Mouse (Mus musculus) lung, embryonic 14.5 days (tissue): Measurements from ENCODE around the gene Taf6. TPM values are rescaled to one million over a fixed set of nuclear protein-coding genes. Genes with fewer than 3 reads are reported as not detected.

Experiments
- ATAC-seq: fragments of 200-750 bp; cut with Nextera tagmentation; 2 replicates; pipeline ENCODE4 v1.8.0; 2017; ENCODE audit warnings: mild to moderate bottlenecking, moderate TSS enrichment, moderate library complexity; ENCODE audit not compliant: insufficient read depth
- DNase-seq: peaks from one replicate; pipeline ENCODE4 v3.0.0-alpha.2; 2015
- H3K27ac ChIP-seq: fragments of 300-500 bp; sonication (generic); 2 replicates; pipeline ENCODE4 v1.5.1; 2014; ENCODE audit warnings: low read depth, mild to moderate bottlenecking, moderate library complexity
- H3K27me3 ChIP-seq: fragments of 300-500 bp; sonication (generic); 2 replicates; pipeline ENCODE4 v1.6.1; 2014; ENCODE audit warnings: low read length, control low read depth; ENCODE audit not compliant: insufficient read depth
- H3K36me3 ChIP-seq: fragments of 300-500 bp; sonication (generic); 2 replicates; pipeline ENCODE4 v1.6.1; 2014; ENCODE audit warnings: control low read depth; ENCODE audit not compliant: insufficient read depth
- H3K4me1 ChIP-seq: fragments of 300-500 bp; sonication (generic); 2 replicates; pipeline ENCODE4 v1.6.1; 2014; ENCODE audit warnings: antibody characterized with exemption, control low read depth; ENCODE audit not compliant: insufficient read depth
- H3K4me2 ChIP-seq: fragments of 300-500 bp; sonication (generic); 2 replicates; pipeline ENCODE4 v1.6.1; 2014; ENCODE audit warnings: mild to moderate bottlenecking
- H3K4me3 ChIP-seq: fragments of 300-500 bp; sonication (generic); 2 replicates; pipeline ENCODE4 v1.5.1; 2014; ENCODE audit warnings: low read depth, low read length
- H3K9ac ChIP-seq: fragments of 300-500 bp; sonication (generic); 2 replicates; pipeline ENCODE4 v1.6.1; 2014
- H3K9me3 ChIP-seq: fragments of 300-500 bp; sonication (generic); 2 replicates; pipeline ENCODE4 v1.6.1; 2016; ENCODE audit warnings: low read depth, low read length, control low read depth
- CTCF ChIP-seq: IDR thresholded peaks from 2 replicates; pipeline ENCODE4 v1.5.1; 2016; ENCODE audit warnings: antibody characterized with exemption, low read depth
- WGBS: fragments of 180-500 bp; shearing (Covaris S2); extraction: QIAGEN DNeasy Blood & Tissue Kit; methylation state at CpG from one replicate; pipeline ENCODE4 v1.1.7; 2014; 5-methylcytosine and 5-hydroxymethylcytosine counted together
- microRNA counts: library from miRNA; unstranded; fragments of <30 nt; microRNA quantifications from one replicate; lab custom pipeline; 2016
- microRNA-seq: library from miRNA; unstranded; fragments of <30 nt; microRNA quantifications from one replicate; pipeline ENCODE4, GENCODE M21; 2016; ENCODE audit warnings: borderline number of aligned reads
- polyA plus RNA-seq: library from polyadenylated mRNA; unstranded; fragments of >200 nt; fragmentation: Nextera tagmentation; extraction: Ambion mirVana; gene quantifications from 2 replicates; pipeline ENCODE4 v1.2.1, GENCODE M21; 2014

Gene Taf6
- polyA plus RNA-seq, 1 experiment from 2014 or later: 97.6 TPM

DNA sequence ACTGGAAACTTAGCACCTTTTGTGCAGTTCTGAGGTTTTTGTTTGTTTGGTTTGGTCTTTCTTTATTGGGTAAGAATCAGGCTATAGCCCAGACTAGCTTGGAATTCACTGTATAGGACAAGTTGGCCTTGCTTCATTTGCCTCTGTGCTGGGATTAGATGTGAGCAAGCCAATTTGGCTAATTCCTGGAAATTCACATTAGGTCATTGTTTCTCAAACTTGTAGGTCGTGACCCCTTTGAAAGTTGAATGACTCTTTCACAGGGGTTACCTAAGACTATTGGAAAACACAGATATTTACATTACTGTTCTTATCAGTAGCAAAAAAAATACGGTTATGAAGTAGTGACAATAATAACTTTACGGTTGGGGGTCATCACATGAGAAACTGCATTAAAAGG, 32.9 kb downstream of the Taf6 start:
- Histone ChIP-seq H3K9ac (0 out of 2 replicates have a peak overlapping the region, but pooled peaks have one; percentile 81), H3K27me3 (no peaks in the 10 kb centered on the region), H3K4me2 (peak overlapping the region; percentile 66), H3K9me3 (no peaks in the 10 kb centered on the region), H3K27ac (no peak overlapping the region), H3K4me3 (peak overlapping the region; percentile 73), H3K4me1 (no peaks in the 10 kb centered on the region), H3K36me3 (peaks cover 28% of the 10 kb centered on the region)
- WGBS: 59% methylated on average over 3 of the region's 3 CpGs
- ATAC-seq (no peak), DNase-seq (no peak)
- no peak for TF ChIP-seq CTCF

DNA sequence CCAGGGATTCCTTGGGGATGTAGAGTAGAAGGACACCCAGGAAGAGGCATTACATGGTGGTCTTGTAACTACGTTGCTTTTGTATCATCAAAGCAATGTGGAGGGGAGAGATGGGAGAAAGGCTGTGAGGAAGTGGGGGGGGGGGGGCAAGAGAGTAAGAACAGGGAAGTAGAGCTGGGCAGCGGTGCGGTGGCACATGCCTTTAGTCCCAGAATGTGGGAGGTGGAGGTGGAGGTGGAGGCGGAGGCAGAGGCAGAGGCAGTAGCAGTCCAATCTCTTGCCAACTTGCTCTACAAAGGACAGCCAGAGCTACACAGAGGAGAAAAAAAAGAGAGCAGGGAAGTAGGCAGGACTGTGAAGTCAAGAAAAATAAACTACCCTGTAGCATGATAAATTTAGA, 48.7 kb downstream of the Taf6 start:
- H3K4me1 ChIP-seq: no peaks in the 10 kb centered on the region
- DNase-seq (no peak), ATAC-seq (no peak)
- H3K4me2 ChIP-seq: no peak overlapping the region
- H3K27me3 ChIP-seq: no peaks in the 10 kb centered on the region
- no peaks in the 10 kb centered on the region for H3K9me3 ChIP-seq
- no peak overlapping the region for H3K9ac ChIP-seq
- H3K36me3 ChIP-seq: peaks cover 26% of the 10 kb centered on the region
- no peak overlapping the region for H3K4me3 ChIP-seq
- no peak overlapping the region for H3K27ac ChIP-seq
- no peak for TF ChIP-seq CTCF
- 55% methylated on average over 4 of the region's 4 CpGs for WGBS

DNA sequence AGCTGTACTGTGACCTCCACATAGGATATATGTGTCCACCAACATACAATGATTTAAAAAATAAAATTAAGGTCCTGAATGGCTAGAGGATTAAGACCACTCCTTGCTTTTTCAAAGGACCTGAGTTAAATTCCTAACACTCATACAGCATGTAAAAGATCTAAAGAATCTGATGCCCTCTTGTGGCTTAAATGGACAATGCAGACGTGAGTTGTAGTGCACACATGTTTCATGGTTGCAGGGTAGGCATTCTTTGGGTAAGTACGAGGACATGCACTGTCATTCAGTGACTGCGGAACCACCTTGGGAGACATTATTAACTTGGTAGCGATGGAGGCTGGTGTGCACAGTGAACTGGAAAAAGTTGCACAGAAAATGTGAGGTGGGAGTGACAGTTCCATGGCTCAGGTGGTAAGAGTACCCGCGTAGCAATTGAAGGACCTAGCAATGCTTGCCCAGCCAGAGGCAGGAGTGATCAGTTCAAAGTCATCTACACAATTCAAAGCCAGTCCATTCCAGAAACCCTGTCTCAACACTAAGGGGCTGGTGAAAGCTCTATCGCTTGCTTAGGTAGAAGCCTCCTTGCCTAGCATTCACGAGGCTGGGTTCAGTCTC, 49.2 kb downstream of the Taf6 start:
- peak; percentile 70; the same call in 1 of the 2 replicates for ATAC-seq
- peak; percentile 73 for TF ChIP-seq CTCF
- peak; percentile 87 for DNase-seq

DNA sequence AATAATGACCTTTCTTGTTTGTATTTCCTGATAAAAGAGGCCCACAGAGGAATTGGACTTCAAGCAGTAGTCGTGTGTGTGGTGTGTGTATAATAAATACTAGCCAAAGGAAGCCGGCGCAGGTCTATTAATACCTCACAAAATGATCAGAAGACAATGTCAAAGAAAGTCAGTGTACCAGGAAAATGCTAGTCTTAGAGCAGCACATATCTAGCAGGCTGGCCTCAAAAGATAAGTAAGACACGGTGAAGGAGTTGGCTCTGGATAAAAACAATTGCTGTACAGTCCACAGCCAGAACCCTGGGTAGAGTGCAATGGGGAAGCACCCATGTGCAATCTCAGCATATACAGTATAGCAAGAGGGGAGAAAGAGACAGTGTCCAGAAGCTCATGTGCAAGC, 50.0 kb downstream of the Taf6 start:
- TF ChIP-seq CTCF: no peak
- no peaks in the 10 kb centered on the region for H3K9me3 ChIP-seq
- no peak overlapping the region for H3K27ac ChIP-seq
- peaks cover 32% of the 10 kb centered on the region for H3K36me3 ChIP-seq
- H3K9ac ChIP-seq: no peak overlapping the region
- H3K4me3 ChIP-seq: no peak overlapping the region
- 41% methylated on average over 4 of the region's 4 CpGs for WGBS
- DNase-seq: no peak
- no peak overlapping the region for H3K4me2 ChIP-seq
- no peaks in the 10 kb centered on the region for H3K27me3 ChIP-seq
- H3K4me1 ChIP-seq: no peaks in the 10 kb centered on the region
- no peak for ATAC-seq

More for the DNA sequence above, 49.2 kb downstream of the Taf6 start:
- Histone ChIP-seq H3K9ac (no peak overlapping the region), H3K27me3 (no peaks in the 10 kb centered on the region), H3K9me3 (no peaks in the 10 kb centered on the region), H3K4me3 (no peak overlapping the region), H3K36me3 (peaks cover 26% of the 10 kb centered on the region), H3K27ac (no peak overlapping the region), H3K4me2 (no peak overlapping the region), H3K4me1 (no peaks in the 10 kb centered on the region)
- WGBS: 49% methylated on average over 8 of the region's 8 CpGs

DNA sequence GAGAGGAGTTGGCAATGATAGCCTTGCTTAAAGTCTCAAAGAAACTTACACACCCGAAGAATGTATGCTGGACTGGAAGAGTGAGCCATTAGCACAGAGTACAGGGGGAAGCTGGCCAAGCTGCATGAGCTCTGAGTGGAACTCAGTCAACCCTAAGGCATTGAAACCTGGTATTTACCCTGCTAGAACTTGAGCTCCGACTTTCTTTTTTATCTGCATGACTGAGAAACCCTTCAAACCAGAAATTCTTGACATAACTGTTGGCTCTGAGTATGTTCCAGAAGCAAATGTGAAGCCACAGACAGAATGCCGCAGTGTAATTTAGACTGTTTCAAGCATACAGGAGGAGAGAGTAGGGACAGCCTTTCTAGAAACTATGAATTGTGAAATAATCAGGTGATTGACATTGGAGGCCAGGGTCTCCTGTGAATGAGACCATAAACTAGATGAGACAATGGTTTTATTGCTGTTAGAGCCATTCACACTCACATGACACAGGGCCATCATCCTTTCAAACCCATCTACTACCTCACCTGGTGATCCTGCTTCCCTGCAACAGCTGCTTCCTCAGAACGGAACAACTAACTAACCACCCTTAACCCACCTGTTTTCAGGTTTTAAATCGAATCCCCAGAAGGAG, 54.7 kb downstream of the Taf6 start:
- Histone ChIP-seq H3K27ac (no peak overlapping the region), H3K27me3 (no peaks in the 10 kb centered on the region), H3K4me2 (no peak overlapping the region), H3K36me3 (peaks cover 73% of the 10 kb centered on the region), H3K9me3 (no peaks in the 10 kb centered on the region), H3K9ac (no peak overlapping the region), H3K4me3 (no peak overlapping the region), H3K4me1 (no peaks in the 10 kb centered on the region)
- WGBS: 89% methylated on average over 5 of the region's 5 CpGs
- no peak for ATAC-seq
- DNase-seq: no peak
- TF ChIP-seq CTCF: no peak

MicroRNAs encoded within 50 kb of the gene (microRNA counts, 519-probe panel; counts per million panel counts)
- microRNA mmu-miR-106b (lab: Ali Mortazavi, UCI) (4,204 counts per million, percentile 87 among the panel's probes with 10 or more counts), microRNA mmu-miR-25 (lab: Ali Mortazavi, UCI) (5,126 counts per million, percentile 96 among the panel's probes with 10 or more counts), microRNA mmu-miR-93 (lab: Ali Mortazavi, UCI) (4,060 counts per million, percentile 84 among the panel's probes with 10 or more counts)

Small RNAs within 50 kb of the gene (microRNA-seq; reads per million reads assigned to microRNA genes)
- gene Mir106b (10,590 reads per million, percentile 95 among the genes with 10 or more reads in this experiment), gene Mir25 (1,304 reads per million, percentile 75 among the genes with 10 or more reads in this experiment), gene Mir93 (10,616 reads per million, percentile 95 among the genes with 10 or more reads in this experiment)

Other genes starting within 250 kb of the Taf6 start
- 0.18 TPM in 1 of 2 replicates, not detected in the other for gene Gjc3, start 224.4 kb downstream of the Taf6 start, polyA plus RNA-seq
- gene Azgp1, start 205.9 kb downstream of the Taf6 start, polyA plus RNA-seq: not detected in 2 replicates
- gene Smok3a, start 166.2 kb downstream of the Taf6 start, polyA plus RNA-seq: not detected in 2 replicates
- not detected in 2 replicates for gene Smok3b, start 166.0 kb downstream of the Taf6 start, polyA plus RNA-seq
- gene Smok3c, start 134.3 kb downstream of the Taf6 start, polyA plus RNA-seq: not detected in 2 replicates
- gene Zkscan1, start 102.4 kb downstream of the Taf6 start, polyA plus RNA-seq: 24.5 and 27.2 TPM in 2 replicates
- gene Zscan21, start 70.5 kb downstream of the Taf6 start, polyA plus RNA-seq: 63.0 and 64.9 TPM in 2 replicates
- 16.6 and 18.1 TPM in 2 replicates for gene Zfp113, start 31.7 kb downstream of the Taf6 start, polyA plus RNA-seq
- 256 and 259 TPM in 2 replicates for gene Cops6, start 26.4 kb downstream of the Taf6 start, polyA plus RNA-seq
- 19.2 and 20.6 TPM in 2 replicates for gene Ap4m1, start 15.4 kb downstream of the Taf6 start, polyA plus RNA-seq
- 225 and 233 TPM in 2 replicates for gene Mcm7, start 15.0 kb downstream of the Taf6 start, polyA plus RNA-seq
- 55.5 and 59.0 TPM in 2 replicates for gene Cnpy4, start within 50 bp of the Taf6 start, polyA plus RNA-seq
- gene Mblac1, start 6.9 kb upstream of the Taf6 start, polyA plus RNA-seq: 7.3 and 7.9 TPM in 2 replicates
- not detected in 2 replicates for gene Nxpe5, start 38.4 kb upstream of the Taf6 start, polyA plus RNA-seq
- gene Lamtor4, start 68.0 kb upstream of the Taf6 start, polyA plus RNA-seq: 44.2 and 46.0 TPM in 2 replicates
- 5.5 and 6.6 TPM in 2 replicates for gene BC037034, start 76.6 kb upstream of the Taf6 start, polyA plus RNA-seq
- 0.78 and 1.6 TPM in 2 replicates for gene Gal3st4, start 85.4 kb upstream of the Taf6 start, polyA plus RNA-seq
- gene Gm43720, start 92.5 kb upstream of the Taf6 start, polyA plus RNA-seq: 0.12 TPM in 1 of 2 replicates, not detected in the other
- 4.3 and 4.7 TPM in 2 replicates for gene Gpc2, start 92.6 kb upstream of the Taf6 start, polyA plus RNA-seq
- 4.3 and 6.3 TPM in 2 replicates for gene Stag3, start 92.8 kb upstream of the Taf6 start, polyA plus RNA-seq
- gene Pvrig, start 154.5 kb upstream of the Taf6 start, polyA plus RNA-seq: 0.17 TPM in 1 of 2 replicates, not detected in the other